Mouse (Mus musculus) adrenal gland (tissue): ENCODE data around the gene Sobp.

Experiments used
- intact Hi-C: fragments of 180-260 bp; cut with DNase I; formaldehyde crosslinking; loops from one replicate; pipeline ENCODE4 v1.15.1; 2025

Sobp gene

DNA sequence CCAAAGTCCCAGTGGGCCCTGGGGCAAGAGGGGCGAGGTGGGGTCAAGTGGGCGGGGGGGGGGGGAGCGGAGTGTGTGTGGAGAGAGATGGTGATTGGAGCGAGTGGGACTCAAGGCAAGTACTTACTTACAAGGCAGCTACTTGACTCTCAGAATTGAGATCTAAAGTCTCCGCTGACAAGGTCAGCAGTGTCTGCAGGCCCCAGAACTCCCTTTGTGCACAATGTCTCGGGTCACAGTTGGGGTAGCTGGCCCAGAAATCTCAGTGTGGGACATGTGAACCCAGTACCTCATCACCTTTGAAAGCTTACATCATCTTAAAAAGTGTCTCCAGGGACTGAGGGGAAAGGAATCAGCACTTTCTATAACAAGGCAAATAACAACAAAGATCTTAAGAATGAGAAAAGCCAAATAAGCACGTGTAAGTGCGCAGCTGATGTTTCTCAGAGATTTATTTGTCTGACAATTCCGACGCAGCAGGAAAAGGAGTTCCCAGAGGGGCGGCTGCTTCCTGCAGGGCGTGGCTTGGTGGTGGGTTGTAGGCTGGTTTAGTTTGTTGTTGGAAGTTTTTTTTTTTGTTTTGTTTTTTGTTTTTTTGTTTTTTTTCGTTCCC, 172.2 kb downstream of the Sobp start:
- intact Hi-C loops: no loop called here

DNA sequence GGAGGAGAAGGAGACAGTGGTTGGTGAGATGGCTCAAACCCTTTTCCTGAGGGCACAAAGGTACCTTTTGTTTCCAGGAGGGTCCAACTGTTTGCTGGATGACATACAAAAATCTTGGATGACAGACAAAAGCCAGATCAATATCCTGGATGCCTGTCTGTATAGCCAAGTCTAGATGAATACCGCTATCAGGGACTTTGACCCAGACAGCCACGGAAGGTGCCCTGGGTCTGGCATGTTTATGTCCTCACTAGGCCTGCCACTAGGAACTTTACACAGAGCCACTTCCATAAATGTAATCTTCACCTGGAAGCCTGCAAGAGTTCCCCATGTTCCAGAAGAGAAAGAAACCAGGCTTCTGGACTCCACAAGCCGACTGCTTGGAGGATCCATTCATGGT, 172.9 kb downstream of the Sobp start:
- intact Hi-C loops: no loop called here

GRCm38 (mm10) chr10:42999324-42999723, 175.0 kb downstream of the Sobp start:
- intact Hi-C loops: no loop called here

DNA sequence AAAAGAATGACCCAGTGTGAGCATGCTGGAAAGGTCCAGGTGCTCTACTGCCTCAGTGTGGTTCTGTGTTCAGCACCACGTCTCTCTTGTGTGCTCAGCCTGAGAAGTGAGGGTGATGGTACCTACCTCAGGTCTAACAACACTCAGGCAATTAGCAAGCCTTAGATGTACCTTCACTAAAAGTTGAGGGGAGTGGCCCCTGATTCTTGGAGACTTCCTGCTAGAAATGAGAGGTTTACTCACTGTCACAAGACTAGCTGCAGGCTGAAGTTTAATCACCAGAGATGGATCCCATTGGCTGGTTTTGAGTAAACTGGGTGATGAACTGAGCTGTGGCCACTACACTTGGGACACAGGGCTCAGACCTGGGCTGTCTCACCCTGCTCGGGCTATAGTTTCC, 177.1 kb downstream of the Sobp start:
- intact Hi-C loops: no loop called here

- intact Hi-C loops: no loop called here
These were observed 178.8 kb downstream of the Sobp start for GRCm38 (mm10) chr10:42995484-42995895.

DNA sequence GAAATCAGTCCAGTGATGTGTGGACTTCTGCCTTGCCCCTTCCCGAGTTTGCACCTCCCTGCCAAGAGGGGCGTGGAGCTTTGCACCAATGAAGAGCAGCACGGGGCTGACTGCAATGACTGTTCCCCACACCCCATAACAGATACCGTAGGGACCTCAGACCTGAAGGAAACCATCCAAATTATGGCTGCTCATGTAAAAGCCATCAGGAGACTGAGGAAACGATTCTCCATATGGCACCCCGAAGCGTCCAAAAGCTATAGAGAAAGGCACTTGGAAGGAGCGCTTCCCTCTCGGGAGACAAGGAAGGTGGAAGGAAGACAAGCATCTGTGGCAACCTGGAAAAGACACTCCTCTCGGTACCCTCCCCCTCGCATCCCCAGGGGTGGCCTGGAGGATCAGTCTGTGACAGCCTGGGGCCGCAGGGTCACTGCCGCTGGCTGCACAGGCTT, 180.0 kb downstream of the Sobp start:
- intact Hi-C loops: no loop called here

GRCm38 (mm10) chr10:42991018-42991417, 183.3 kb downstream of the Sobp start:
- intact Hi-C loops: no loop called here

GRCm38 (mm10) chr10:42989910-42990309, 184.4 kb downstream of the Sobp start:
- intact Hi-C loops: loop anchor here (5.0 kb wide), 1 partner anchor 148 kb away; no protein-coding TSS in a partner anchor

DNA sequence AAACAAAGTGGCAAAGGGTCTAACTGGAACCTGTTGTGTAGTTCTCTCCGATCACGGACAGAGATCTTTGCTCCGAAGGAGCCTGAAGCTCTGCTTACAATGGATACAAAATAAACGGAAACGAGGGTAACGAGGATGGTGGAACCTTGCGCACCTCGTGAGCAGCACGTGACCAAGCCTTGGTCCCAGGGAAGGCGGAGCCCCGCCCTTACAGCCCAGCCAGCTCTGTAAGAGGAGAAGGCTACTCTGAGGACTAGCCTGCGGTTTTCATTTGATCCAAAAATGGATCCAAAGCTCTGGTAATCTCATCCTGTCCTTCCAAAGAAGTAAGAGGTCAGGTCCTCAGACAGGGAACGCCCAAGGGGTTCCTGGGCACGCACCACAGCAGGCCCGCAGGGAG, 185.7 kb downstream of the Sobp start:
- intact Hi-C loops: loop anchor here (5.0 kb wide), 1 partner anchor 146 kb away; no protein-coding TSS in a partner anchor

DNA sequence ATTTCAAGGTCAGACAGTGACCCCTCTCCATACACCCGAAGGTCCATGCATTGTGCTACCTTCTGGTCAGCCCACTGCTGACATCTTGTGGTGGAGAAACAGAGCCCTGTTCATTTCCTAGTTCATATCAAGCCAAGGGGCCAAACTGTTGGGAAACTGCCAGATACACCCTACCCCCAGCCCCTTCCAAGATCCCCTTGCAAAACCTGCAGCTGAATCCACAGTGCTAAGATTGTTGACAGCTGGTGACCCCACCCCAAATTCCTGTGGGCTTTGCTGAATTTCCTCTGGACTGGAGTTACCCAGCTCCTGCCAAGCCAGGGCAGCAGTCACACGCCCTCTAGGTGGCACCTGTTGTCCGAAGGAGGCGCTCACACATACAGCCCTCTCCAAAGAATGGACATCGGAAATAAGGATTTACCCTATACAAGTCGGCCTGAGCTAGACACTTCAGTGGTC, 186.7 kb downstream of the Sobp start:
- intact Hi-C loops: loop anchor here (2.0 to 5.0 kb wide), 2 partner anchors 29 to 145 kb away; no protein-coding TSS in a partner anchor

- intact Hi-C loops: loop anchor here (5.0 kb wide), 1 partner anchor 143 kb away; no protein-coding TSS in a partner anchor
These were observed 189.4 kb downstream of the Sobp start for GRCm38 (mm10) chr10:42984886-42985285.

DNA sequence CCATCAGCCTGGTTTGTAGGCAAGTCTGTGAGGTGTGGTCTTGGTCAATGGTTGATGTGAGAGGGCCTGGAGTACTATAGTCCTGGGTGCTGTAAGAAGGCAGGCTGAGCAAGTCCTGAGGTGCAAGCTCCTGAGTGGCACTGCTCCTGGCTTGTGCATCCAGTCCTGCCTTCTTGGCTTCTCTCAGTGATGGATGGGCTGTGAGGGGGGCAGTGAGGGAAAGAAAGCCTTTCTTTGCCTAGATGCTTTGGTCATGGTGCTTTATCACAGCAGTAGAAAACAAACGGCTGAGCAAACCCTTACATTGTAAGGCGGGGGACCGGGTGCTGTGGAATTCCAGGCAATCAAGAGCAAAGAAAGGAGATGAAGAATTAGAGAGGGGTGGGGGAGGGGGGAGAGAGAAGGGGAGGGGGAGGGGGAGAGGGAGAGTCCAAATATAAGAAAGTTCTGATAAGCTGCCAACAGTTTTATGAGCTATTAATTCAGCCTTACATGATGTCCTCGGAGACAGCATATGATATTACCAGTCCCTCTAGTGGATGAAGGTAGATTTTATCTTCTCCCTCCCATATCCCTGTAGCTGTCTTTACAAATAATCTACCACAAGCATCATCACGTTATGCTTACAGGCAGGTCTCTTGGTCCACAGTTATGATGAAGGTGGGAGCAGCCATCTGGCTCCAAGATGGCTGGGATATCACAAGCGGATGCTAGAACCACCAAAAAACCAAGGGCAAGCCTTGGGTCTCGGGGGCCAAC, 193.2 kb downstream of the Sobp start:
- intact Hi-C loops: no loop called here

- intact Hi-C loops: no loop called here
These were observed 196.0 kb downstream of the Sobp start for GRCm38 (mm10) chr10:42978346-42978745.

- intact Hi-C loops: no loop called here
These were observed 197.8 kb downstream of the Sobp start for GRCm38 (mm10) chr10:42976577-42976976.

- intact Hi-C loops: no loop called here
These were observed 200.8 kb downstream of the Sobp start for GRCm38 (mm10) chr10:42973537-42973936.

- intact Hi-C loops: no loop called here
These were observed 201.7 kb downstream of the Sobp start for GRCm38 (mm10) chr10:42972504-42973172.

DNA sequence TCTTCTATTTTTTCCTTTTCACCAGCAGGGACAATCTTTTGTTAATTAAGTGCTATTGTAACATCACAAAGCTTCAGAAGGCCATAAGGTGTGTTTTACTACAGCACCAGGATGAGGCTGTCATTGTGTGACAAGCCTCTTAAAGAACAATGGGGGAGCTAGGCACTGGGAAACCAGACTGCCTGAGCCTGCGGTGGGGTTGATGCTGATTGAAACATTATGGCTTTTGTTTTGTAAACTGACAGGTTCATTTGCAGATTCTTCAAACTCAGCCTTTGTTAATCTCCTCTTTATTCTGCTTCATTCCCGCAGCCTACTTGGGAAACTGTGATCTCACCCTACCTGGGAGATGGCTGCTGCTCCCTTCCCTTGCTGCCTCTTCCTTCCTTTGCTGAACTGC, 206.0 kb downstream of the Sobp start:
- intact Hi-C loops: no loop called here

DNA sequence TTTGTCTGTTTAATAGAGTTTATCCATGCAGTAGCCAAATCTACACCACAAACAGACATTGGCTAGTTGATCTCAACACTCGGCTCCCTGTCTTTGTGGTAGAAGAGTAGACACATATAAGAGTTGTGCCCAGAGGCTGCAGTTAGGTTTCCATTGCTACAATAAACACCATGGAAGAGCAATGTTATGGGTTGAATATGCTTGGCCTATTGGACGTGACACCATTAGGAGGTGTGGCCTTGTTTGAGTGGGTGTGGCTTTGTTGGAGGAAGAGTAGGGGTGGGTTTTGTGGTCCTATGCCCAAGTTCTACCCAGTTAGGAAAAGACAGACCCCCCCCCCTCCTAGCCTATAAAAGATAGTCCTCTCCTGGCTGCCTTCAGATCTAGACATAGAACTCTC, 211.3 kb downstream of the Sobp start:
- intact Hi-C loops: no loop called here

GRCm38 (mm10) chr10:42962655-42963054, 211.7 kb downstream of the Sobp start:
- intact Hi-C loops: no loop called here

DNA sequence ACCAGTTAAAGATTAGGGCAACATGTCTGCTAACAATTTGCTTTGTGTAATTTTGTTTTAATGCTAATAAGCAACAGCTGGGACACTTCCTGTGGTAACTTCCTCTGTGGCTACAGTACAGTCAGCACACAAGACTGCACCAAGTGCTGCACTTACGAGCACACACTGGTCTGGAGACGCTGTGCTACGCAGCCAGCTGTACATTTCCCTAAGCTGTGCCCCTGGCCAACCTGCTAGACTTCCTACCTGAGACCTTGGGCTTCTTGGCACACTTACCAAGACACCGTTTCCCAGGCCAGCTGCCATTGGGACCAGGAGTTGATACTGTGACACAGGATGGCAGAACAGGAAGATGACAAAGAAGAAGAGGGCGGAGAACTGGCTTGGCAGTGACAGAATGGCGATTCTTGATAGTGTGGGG, 212.1 kb downstream of the Sobp start:
- intact Hi-C loops: no loop called here

- intact Hi-C loops: no loop called here
These were observed 212.6 kb downstream of the Sobp start for GRCm38 (mm10) chr10:42961771-42962170.

GRCm38 (mm10) chr10:42958686-42959085, 215.6 kb downstream of the Sobp start:
- intact Hi-C loops: loop anchor here (2.0 kb wide), 1 partner anchor 28 kb away; no protein-coding TSS in a partner anchor
